Mouse (Mus musculus) T-helper 1 cell (primary cell): ENCODE data around the gene Tmem35b.

ENCODE experiments used
- in situ Hi-C: fragments of 300-600 bp; cut with MboI, MseI; formaldehyde crosslinking; loops from one replicate; pipeline ENCODE4 v1.15.1; 2025; ENCODE audit warnings: high pct_unique_total_duplicates

The Tmem35b gene

GRCm38 (mm10) chr4:127168211-127168913 is 44.9 kb downstream of the Tmem35b start:
- in situ Hi-C loops, result no loop called here

- in situ Hi-C loops, result no loop called here
These were observed 45.4 kb downstream of the Tmem35b start, which contains the start of gene Dlgap3 for GRCm38 (mm10) chr4:127168914-127169345. Gene Dlgap3 (plus strand): TSS chr4:127169204.

DNA sequence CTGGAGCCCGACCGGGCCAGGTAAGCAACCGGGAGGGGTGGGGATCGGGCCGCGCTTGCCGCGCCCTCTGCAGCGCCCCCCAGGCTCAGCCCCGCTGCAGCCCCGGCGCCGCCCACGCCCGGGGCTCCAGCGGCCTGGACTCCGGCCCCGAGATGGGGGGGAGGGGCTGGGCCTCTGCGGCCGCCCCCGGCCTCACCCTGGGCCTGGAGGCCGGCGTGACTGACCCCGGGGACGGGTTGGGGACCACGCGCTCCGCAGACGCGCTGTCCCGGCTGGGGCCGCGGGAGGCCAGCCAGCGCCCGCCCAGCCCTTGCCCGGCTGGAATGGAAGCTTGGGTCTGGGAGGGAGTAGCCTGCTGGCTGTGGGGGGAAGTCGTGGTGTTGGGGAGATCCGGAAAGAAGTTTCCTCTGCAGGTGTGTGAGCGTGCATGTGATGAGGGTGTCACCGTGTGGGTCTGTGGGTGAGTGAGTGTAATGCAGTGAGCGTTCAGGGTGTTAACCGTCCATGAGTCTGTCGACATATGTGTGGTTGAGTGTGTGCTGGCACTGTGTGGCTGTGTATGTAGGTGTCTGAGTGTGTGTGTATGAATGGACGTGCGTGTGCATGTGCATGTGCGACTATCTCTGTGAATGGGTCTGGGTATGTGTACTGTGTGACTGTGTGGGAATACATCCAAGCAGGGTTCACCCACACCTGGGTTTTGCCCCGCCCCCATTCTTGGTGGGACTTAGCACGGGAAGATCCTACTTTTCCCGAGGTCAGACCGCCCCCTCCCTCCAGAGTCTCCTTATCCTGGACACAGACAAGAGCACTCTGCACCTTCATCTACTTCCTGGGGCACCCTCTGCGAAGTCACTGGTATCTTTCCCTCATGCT is 46.1 kb downstream of the Tmem35b start:
- in situ Hi-C loops, result no loop called here

- in situ Hi-C loops, result no loop called here
These were observed 47.4 kb downstream of the Tmem35b start for GRCm38 (mm10) chr4:127170866-127171265.

- in situ Hi-C loops, result no loop called here
These were observed 47.9 kb downstream of the Tmem35b start for GRCm38 (mm10) chr4:127171341-127171905.

GRCm38 (mm10) chr4:127172119-127172518 is 48.6 kb downstream of the Tmem35b start:
- in situ Hi-C loops, result no loop called here

- in situ Hi-C loops, result no loop called here
These were observed 49.1 kb downstream of the Tmem35b start for GRCm38 (mm10) chr4:127172614-127173013.

GRCm38 (mm10) chr4:127173461-127173860 is 50.0 kb downstream of the Tmem35b start:
- in situ Hi-C loops, result no loop called here

DNA sequence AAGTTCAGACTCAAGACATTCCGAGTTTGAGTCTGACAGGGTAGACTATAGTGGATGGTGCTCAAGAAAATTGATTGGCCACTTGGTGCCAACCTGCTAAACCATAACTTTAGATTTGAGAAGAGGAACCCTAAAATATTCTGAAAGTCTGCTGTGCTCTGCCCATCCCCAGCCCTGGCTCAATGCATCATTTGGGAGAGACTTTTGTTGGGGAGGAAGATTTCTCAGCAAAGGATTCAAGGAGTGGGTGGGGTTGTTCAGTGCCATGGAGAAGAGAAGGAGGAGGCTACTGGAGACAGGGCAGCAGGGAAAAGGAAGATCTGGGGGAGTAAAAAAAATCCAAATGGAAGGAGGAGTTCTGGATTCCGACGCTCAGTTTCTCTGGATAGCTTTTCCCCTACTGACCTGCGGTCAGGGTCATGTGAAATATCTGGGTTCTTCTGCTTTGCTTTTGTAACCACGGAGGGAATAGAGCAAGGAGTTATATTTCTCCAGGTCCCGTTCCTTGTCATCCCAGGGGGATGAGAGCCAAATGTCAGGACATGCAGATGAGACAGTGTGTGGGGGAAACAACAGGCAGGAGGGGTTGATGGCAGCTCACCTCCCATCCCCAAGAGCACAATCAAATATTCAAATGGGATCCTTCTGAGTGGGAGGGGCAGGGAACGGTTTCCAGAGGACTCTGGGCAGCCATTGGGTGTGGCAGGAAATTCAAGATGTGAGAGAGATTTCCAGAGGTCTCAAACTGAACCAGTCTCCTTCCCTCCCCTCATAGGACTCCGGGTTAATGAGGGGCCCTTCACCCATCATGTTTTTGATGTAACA is 50.8 kb downstream of the Tmem35b start:
- in situ Hi-C loops, result no loop called here

- in situ Hi-C loops, result loop anchor here (25.0 kb wide), 2 partner anchors 1663 to 1763 kb away; no protein-coding TSS in a partner anchor
These were observed 51.4 kb downstream of the Tmem35b start for GRCm38 (mm10) chr4:127174900-127175278.

DNA sequence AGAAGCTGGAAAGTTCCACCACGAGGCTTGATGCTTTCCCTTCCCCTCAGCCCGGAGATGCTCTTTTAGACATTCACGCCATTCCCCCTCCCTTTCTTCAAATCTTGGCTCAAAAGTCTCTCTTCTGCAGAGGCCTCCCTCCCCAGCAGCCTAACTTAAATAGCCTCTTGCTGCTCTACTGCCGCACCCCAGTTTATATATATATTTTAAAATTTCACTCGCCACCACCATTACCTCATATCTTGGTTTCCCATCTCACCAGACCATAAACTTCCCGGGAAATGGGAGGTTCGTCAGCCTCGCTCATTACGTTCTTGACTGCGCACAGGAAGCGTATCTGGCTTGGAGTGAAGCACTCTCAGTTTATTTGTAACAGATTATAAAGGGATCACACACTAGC is 54.5 kb downstream of the Tmem35b start:
- in situ Hi-C loops, result loop anchor here (25.0 kb wide), 2 partner anchors 1666 to 1766 kb away; no protein-coding TSS in a partner anchor

DNA sequence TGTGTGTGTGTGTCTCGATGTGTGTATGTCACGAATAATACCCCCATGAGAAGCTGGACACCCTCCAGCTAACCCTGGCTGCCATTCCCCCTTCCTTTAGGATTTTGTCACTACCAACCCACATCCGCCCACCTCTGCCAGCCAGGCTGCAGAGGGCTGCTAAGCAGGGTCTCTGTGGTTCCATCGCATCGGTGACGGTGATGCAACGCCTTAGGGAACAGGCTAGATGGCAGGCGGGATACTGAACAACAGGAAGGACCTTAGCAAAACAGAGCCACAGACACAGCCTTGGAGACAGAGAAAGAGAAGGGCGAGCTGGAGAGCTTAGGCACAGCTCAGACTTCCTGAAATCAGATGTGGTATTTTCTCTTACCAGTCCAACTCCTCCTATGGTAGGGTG is 55.2 kb downstream of the Tmem35b start:
- in situ Hi-C loops, result loop anchor here (25.0 kb wide), 2 partner anchors 1666 to 1766 kb away; no protein-coding TSS in a partner anchor
